Mouse (Mus musculus): ENCODE measurements around the gene Cdipt.

Cdipt gene

GRCm38 (mm10) chr7:127023272-127023691 is 47.6 kb downstream of the Cdipt start:
- Histone ChIP-seq H3K4me3 (replicated peaks; ENCODE audit: low read length) (peak overlapping the region; percentile 94), H3K36me3 (ENCODE audit: insufficient read depth, low read length) (peaks cover 57% of the 10 kb centered on the region), H3K27me3 (ENCODE audit: insufficient read depth, low read length) (no peaks in the 10 kb centered on the region), H3K9me3 (ENCODE audit: low read length) (no peaks in the 10 kb centered on the region), H3K4me1 (replicated peaks; ENCODE audit: low read depth, low read length) (peaks cover 73% of the 10 kb centered on the region)
- no peak for TF ChIP-seq CTCF (conservative IDR thresholded peaks at IDR 0.05; ENCODE audit: low read length)
- TF ChIP-seq NANOG (IDR thresholded peaks at IDR 0.05; ENCODE audit: borderline replicate concordance, low read length), result no peak
- no peak for TF ChIP-seq POU5F1 (IDR thresholded peaks at IDR 0.05; ENCODE audit: borderline replicate concordance, low read length)

GRCm38 (mm10) chr7:127023896-127024690 is 48.4 kb downstream of the Cdipt start:
- H3K27me3 ChIP-seq (ENCODE audit: insufficient read depth, low read length), result no peaks in the 10 kb centered on the region
- TF ChIP-seq POU5F1 (IDR thresholded peaks at IDR 0.05; ENCODE audit: borderline replicate concordance, low read length), result no peak
- no peak for TF ChIP-seq CTCF (conservative IDR thresholded peaks at IDR 0.05; ENCODE audit: low read length)
- TF ChIP-seq NANOG (IDR thresholded peaks at IDR 0.05; ENCODE audit: borderline replicate concordance, low read length), result no peak

GRCm38 (mm10) chr7:127024755-127025555 is 49.2 kb downstream of the Cdipt start:
- H3K36me3 ChIP-seq (ENCODE audit: insufficient read depth, low read length), result peaks cover 62% of the 10 kb centered on the region
- H3K4me1 ChIP-seq (replicated peaks; ENCODE audit: low read depth, low read length), result peaks cover 73% of the 10 kb centered on the region
- no peak for TF ChIP-seq NANOG (IDR thresholded peaks at IDR 0.05; ENCODE audit: borderline replicate concordance, low read length)
- no peak; the same call in 1 of the 2 replicates for TF ChIP-seq CTCF (conservative IDR thresholded peaks at IDR 0.05; ENCODE audit: low read length)
- TF ChIP-seq POU5F1 (IDR thresholded peaks at IDR 0.05; ENCODE audit: borderline replicate concordance, low read length), result no peak
- no peaks in the 10 kb centered on the region for H3K27me3 ChIP-seq (ENCODE audit: insufficient read depth, low read length)
- peak overlapping the region; percentile 94 for H3K4me3 ChIP-seq (replicated peaks; ENCODE audit: low read length)
- H3K9me3 ChIP-seq (ENCODE audit: low read length), result no peaks in the 10 kb centered on the region

More at GRCm38 (mm10) chr7:127023896-127024690, 48.4 kb downstream of the Cdipt start:
- Histone ChIP-seq H3K4me1 (replicated peaks; ENCODE audit: low read depth, low read length) (peaks cover 73% of the 10 kb centered on the region), H3K9me3 (ENCODE audit: low read length) (no peaks in the 10 kb centered on the region), H3K4me3 (replicated peaks; ENCODE audit: low read length) (peak overlapping the region; percentile 94), H3K36me3 (ENCODE audit: insufficient read depth, low read length) (peaks cover 60% of the 10 kb centered on the region)

- H3K9me3 ChIP-seq (ENCODE audit: low read length), result no peaks in the 10 kb centered on the region
Observed at GRCm38 (mm10) chr7:127025556-127026160, 49.9 kb downstream of the Cdipt start.

GRCm38 (mm10) chr7:127026161-127026600 is 50.5 kb downstream of the Cdipt start:
- Histone ChIP-seq H3K27me3 (ENCODE audit: insufficient read depth, low read length) (no peaks in the 10 kb centered on the region), H3K4me3 (replicated peaks; ENCODE audit: low read length) (peak overlapping the region; percentile 94), H3K36me3 (ENCODE audit: insufficient read depth, low read length) (peaks cover 74% of the 10 kb centered on the region), H3K4me1 (replicated peaks; ENCODE audit: low read depth, low read length) (peaks cover 74% of the 10 kb centered on the region), H3K9me3 (ENCODE audit: low read length) (no peaks in the 10 kb centered on the region)
- TF ChIP-seq POU5F1 (IDR thresholded peaks at IDR 0.05; ENCODE audit: borderline replicate concordance, low read length) (no peak), NANOG (IDR thresholded peaks at IDR 0.05; ENCODE audit: borderline replicate concordance, low read length) (no peak), CTCF (conservative IDR thresholded peaks at IDR 0.05; ENCODE audit: low read length) (no peak)

More at GRCm38 (mm10) chr7:127025556-127026160, 49.9 kb downstream of the Cdipt start:
- TF ChIP-seq NANOG (IDR thresholded peaks at IDR 0.05; ENCODE audit: borderline replicate concordance, low read length) (no peak), CTCF (conservative IDR thresholded peaks at IDR 0.05; ENCODE audit: low read length) (no peak), POU5F1 (IDR thresholded peaks at IDR 0.05; ENCODE audit: borderline replicate concordance, low read length) (no peak)
- Histone ChIP-seq H3K4me1 (replicated peaks; ENCODE audit: low read depth, low read length) (peaks cover 73% of the 10 kb centered on the region), H3K27me3 (ENCODE audit: insufficient read depth, low read length) (no peaks in the 10 kb centered on the region), H3K4me3 (replicated peaks; ENCODE audit: low read length) (peak overlapping the region; percentile 94), H3K36me3 (ENCODE audit: insufficient read depth, low read length) (peaks cover 69% of the 10 kb centered on the region)

- peaks cover 74% of the 10 kb centered on the region for H3K4me1 ChIP-seq (replicated peaks; ENCODE audit: low read depth, low read length)
- peak overlapping the region; percentile 94 for H3K4me3 ChIP-seq (replicated peaks; ENCODE audit: low read length)
- H3K36me3 ChIP-seq (ENCODE audit: insufficient read depth, low read length), result peaks cover 77% of the 10 kb centered on the region
- H3K9me3 ChIP-seq (ENCODE audit: low read length), result no peaks in the 10 kb centered on the region
- TF ChIP-seq NANOG (IDR thresholded peaks at IDR 0.05; ENCODE audit: borderline replicate concordance, low read length) (no peak), CTCF (conservative IDR thresholded peaks at IDR 0.05; ENCODE audit: low read length) (no peak), POU5F1 (IDR thresholded peaks at IDR 0.05; ENCODE audit: borderline replicate concordance, low read length) (no peak)
- no peaks in the 10 kb centered on the region for H3K27me3 ChIP-seq (ENCODE audit: insufficient read depth, low read length)
Observed at GRCm38 (mm10) chr7:127026616-127026983, 50.9 kb downstream of the Cdipt start.

- Histone ChIP-seq H3K4me3 (replicated peaks; ENCODE audit: low read length) (peak within 1 kb of the TSS; percentile 94), H3K36me3 (ENCODE audit: insufficient read depth, low read length) (peaks cover 77% of the 10 kb centered on the region), H3K4me1 (replicated peaks; ENCODE audit: low read depth, low read length) (peaks cover 74% of the 10 kb centered on the region), H3K27me3 (ENCODE audit: insufficient read depth, low read length) (no peaks in the 10 kb centered on the region), H3K9me3 (ENCODE audit: low read length) (no peaks in the 10 kb centered on the region)
- TF ChIP-seq POU5F1 (IDR thresholded peaks at IDR 0.05; ENCODE audit: borderline replicate concordance, low read length) (no peak), CTCF (conservative IDR thresholded peaks at IDR 0.05; ENCODE audit: low read length) (no peak), NANOG (IDR thresholded peaks at IDR 0.05; ENCODE audit: borderline replicate concordance, low read length) (no peak)
Observed at GRCm38 (mm10) chr7:127026984-127027726, 51.4 kb downstream of the Cdipt start, which contains the start of gene Maz. Maz (minus strand) TSS chr7:127027037.
